Mouse (Mus musculus) adrenal gland, postnatal 4 days (tissue): ENCODE results near the gene Tpm3-rs7. TPM values are rescaled to one million over a fixed set of nuclear protein-coding genes. Genes with fewer than 3 reads are reported as not detected.
"Not testable (repeated sequence)": the region's sequence is repeated elsewhere in the genome, so short reads cannot be mapped to it uniquely, and the experiment has no call there.

ENCODE experiments used
- DNase-seq, 2 experiments: peaks; one replicate each; pipeline ENCODE4 v3.0.0; 2021 to 2022; ENCODE audit warnings: low spot score in 2 of 2, mixed read lengths in 2 of 2
- long read RNA-seq, 2 experiments: library from polyadenylated mRNA; stranded (forward); transcript quantifications; one replicate each; pipeline ENCODE4 v2.0.0; 2021
- total RNA-seq, 2 experiments: library from RNA; stranded (reverse); gene quantifications; 2 replicates each; pipeline ENCODE4 v1.2.3; 2021

Tpm3-rs7 gene
- 10 to 100 TPM; 61.5 to 65.7 TPM for total RNA-seq
- long read RNA-seq, experiment 1, transcript Tpm3-rs7-201 (1 exons, 2,147 nt), result major isoform, 91 of 92 reads
- long read RNA-seq, experiment 1, partial matches to known transcripts, result 0 of 92 reads
- long read RNA-seq, experiment 1, other reads (novel, unspliced or antisense), result 1 of 92 reads
- long read RNA-seq, experiment 2, transcript Tpm3-rs7-201 (1 exons, 2,147 nt), result major isoform, 137 of 137 reads
- long read RNA-seq, experiment 2, partial matches to known transcripts, result 0 of 137 reads
- long read RNA-seq, experiment 2, other reads (novel, unspliced or antisense), result 0 of 137 reads

DNA sequence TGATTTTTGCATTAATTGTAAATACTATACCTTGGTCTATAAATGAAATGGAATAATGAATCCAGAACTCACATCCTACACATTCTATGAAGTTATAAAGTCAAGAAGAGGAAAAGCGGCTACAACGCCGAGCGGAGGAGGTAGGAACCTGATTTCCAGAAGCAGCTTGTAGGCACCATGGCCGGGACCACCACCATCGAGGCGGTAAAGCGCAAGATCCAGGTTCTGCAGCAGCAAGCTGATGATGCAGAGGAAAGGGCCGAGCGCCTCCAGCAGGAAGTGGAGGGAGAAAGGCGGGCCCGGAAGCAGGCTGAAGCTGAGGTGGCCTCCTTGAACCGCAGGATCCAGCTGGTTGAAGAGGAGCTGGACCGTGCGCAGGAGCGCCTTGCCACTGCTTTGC is at the start of gene Tpm3-rs7:
Gene Tpm3-rs7, plus strand, starts transcription at position 110 of the 400 bp plus-strand sequence.
- not testable (repeated sequence) for DNase-seq

DNA sequence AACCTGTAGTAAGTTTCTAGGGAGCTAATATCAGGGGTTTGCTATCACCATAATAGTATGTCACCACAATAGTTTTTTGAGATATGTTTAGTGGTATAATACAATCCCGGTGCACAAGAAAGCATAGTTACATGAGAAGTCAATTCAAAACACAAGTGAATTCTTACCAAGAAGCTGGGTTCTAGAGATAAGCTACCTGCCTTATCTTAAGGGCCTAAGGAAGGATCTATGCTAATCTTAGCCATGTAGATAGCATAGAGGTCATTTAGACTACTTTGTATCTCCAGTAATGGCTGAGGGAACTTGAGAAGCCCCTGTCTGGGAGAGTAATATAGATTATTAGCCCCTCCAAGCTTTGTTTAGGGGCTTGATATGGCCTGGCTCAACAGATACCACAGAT is 2.6 kb downstream of the Tpm3-rs7 start:
- no peak for DNase-seq

- DNase-seq, result no peak
Observed at GRCm38 (mm10) chr14:113363361-113363760, 49.0 kb downstream of the Tpm3-rs7 start.
